Mouse (Mus musculus): Measurements from ENCODE around the gene Lnx2. TPM values are rescaled to one million over a fixed set of nuclear protein-coding genes. Genes with fewer than 3 reads are reported as not detected.

The Lnx2 gene
- polyA plus RNA-seq, 1 experiment from 2014 or later = 13.0 TPM

DNA sequence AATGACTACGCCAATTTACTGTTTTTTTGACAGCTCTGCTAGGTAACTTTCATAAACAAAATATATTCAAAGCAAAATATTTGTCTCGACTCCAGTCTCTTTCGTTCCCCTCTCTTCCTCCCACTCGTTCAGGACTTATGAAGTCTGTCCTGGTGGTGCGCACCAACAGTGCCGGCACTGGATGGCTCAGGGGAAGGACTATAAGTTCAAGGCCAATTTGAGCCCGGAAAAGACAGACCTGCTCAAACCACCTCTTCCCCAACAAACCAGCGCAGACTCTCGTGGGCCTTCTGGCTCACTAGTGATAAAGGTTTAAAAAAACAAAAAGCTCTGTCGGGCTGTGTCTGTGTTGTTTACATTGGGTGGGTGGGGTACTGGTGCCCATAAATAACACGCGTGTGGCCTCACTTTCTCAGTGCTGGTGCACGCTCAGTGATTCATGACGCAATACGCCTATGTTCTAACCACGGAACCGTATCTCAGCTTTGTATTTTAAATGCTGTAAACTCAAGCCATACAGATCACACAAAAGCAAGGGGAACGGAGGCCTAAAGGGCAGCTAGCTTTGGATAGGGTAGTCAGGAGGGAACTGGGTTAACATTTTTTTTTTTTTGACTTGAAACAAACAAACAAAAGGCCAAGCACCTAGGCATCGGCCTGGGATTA, 26.7 kb downstream of the Lnx2 start:
- no peaks in the 10 kb centered on the region for H3K9me3 ChIP-seq (ENCODE audit: control insufficient read depth, low read length)
- no peak overlapping the region for H3K4me2 ChIP-seq (ENCODE audit: low read length)
- no peak overlapping the region for H3K4me3 ChIP-seq (ENCODE audit: control insufficient read depth in 1 of 2, insufficient read depth in 1 of 2, low read depth in 1 of 2, low read length in 2 of 2)
- peaks cover 21 to 50% of the 10 kb centered on the region in 2 experiments for H3K4me1 ChIP-seq (ENCODE audit: control insufficient read depth in 2 of 2, insufficient read depth in 2 of 2, low read length in 2 of 2)
- no peak overlapping the region for H3K27ac ChIP-seq (replicated peaks in 1 of 2; ENCODE audit: control insufficient read depth in 1 of 2, insufficient read depth in 1 of 2, low read depth in 2 of 2, low read length in 2 of 2)
- 77% methylated on average over 19 of the region's 19 CpGs for WGBS
- no peaks in the 10 kb centered on the region for H3K27me3 ChIP-seq (ENCODE audit: control insufficient read depth, insufficient read depth, low read length)
- ATAC-seq (ENCODE audit: insufficient number of reproducible peaks, insufficient read depth, low FRiP score, low read depth) = no peak
- no peaks in the 10 kb centered on the region for H3K36me3 ChIP-seq (ENCODE audit: control insufficient read depth, insufficient read depth, low read length)
- no peak overlapping the region for H3K9ac ChIP-seq (ENCODE audit: low read length)

GRCm38 (mm10) chr5:147045929-147046328, 30.5 kb downstream of the Lnx2 start:
- WGBS = 60% methylated on average over 11 of the region's 11 CpGs
- ATAC-seq (ENCODE audit: insufficient number of reproducible peaks, insufficient read depth, low FRiP score, low read depth) = no peak

GRCm38 (mm10) chr5:147045311-147045710, 31.1 kb downstream of the Lnx2 start:
- peaks cover 6 to 24% of the 10 kb centered on the region in 2 experiments for H3K4me1 ChIP-seq (ENCODE audit: control insufficient read depth in 2 of 2, insufficient read depth in 2 of 2, low read length in 2 of 2)
- 65% methylated on average over 10 of the region's 11 CpGs for WGBS
- H3K4me2 ChIP-seq (ENCODE audit: low read length) = no peak overlapping the region
- peaks cover 18% of the 10 kb centered on the region for H3K36me3 ChIP-seq (ENCODE audit: control insufficient read depth, insufficient read depth, low read length)
- no peak for ATAC-seq (ENCODE audit: insufficient number of reproducible peaks, insufficient read depth, low FRiP score, low read depth)
- no peak overlapping the region for H3K4me3 ChIP-seq (ENCODE audit: control insufficient read depth in 1 of 2, insufficient read depth in 1 of 2, low read depth in 1 of 2, low read length in 2 of 2)
- no peak overlapping the region for H3K9ac ChIP-seq (ENCODE audit: low read length)
- no peaks in the 10 kb centered on the region for H3K27me3 ChIP-seq (ENCODE audit: control insufficient read depth, insufficient read depth, low read length)
- H3K9me3 ChIP-seq (ENCODE audit: control insufficient read depth, low read length) = no peaks in the 10 kb centered on the region
- no peak overlapping the region for H3K27ac ChIP-seq (replicated peaks in 1 of 2; ENCODE audit: control insufficient read depth in 1 of 2, insufficient read depth in 1 of 2, low read depth in 2 of 2, low read length in 2 of 2)

More at GRCm38 (mm10) chr5:147045929-147046328, 30.5 kb downstream of the Lnx2 start:
- H3K27ac ChIP-seq (replicated peaks in 1 of 2; ENCODE audit: control insufficient read depth in 1 of 2, insufficient read depth in 1 of 2, low read depth in 2 of 2, low read length in 2 of 2) = no peak overlapping the region
- no peak overlapping the region for H3K4me2 ChIP-seq (ENCODE audit: low read length)
- no peaks in the 10 kb centered on the region for H3K27me3 ChIP-seq (ENCODE audit: control insufficient read depth, insufficient read depth, low read length)
- no peak overlapping the region for H3K9ac ChIP-seq (ENCODE audit: low read length)
- peaks cover 6 to 26% of the 10 kb centered on the region in 2 experiments for H3K4me1 ChIP-seq (ENCODE audit: control insufficient read depth in 2 of 2, insufficient read depth in 2 of 2, low read length in 2 of 2)
- H3K9me3 ChIP-seq (ENCODE audit: control insufficient read depth, low read length) = no peaks in the 10 kb centered on the region
- H3K4me3 ChIP-seq (ENCODE audit: control insufficient read depth in 1 of 2, insufficient read depth in 1 of 2, low read depth in 1 of 2, low read length in 2 of 2) = no peak overlapping the region
- peaks cover 12% of the 10 kb centered on the region for H3K36me3 ChIP-seq (ENCODE audit: control insufficient read depth, insufficient read depth, low read length)

DNA sequence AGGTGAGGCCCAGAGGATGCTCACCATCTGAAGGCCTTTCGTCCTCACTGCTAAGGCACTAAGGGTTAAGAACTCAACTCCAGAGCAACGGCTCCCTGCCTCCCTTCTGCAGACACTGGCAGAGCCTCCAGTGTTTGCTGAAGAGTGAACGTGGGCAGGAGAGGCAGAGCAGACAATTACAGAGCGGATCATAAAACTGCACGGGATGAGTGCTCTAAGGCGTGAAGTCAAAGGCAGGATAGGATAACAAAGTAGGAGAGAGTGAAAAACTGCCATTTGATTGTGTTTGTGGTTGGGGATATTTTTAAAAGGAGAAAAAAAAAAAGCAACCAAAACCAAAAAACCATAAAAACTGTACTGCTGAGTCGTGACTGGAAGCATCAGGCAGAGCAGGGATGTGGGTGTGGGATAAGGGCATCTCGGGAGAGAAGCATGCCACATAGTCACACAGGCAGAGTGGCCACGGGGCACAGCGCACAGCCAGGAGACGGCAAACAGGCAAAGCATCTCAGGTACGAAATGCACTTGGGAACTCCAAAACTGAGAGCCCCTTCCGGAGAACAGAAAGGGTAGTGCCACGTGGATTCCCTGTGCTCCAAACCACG, 33.0 kb downstream of the Lnx2 start:
- ATAC-seq (ENCODE audit: insufficient number of reproducible peaks, insufficient read depth, low FRiP score, low read depth) = no peak
- H3K4me2 ChIP-seq (ENCODE audit: low read length) = no peak overlapping the region
- H3K9me3 ChIP-seq (ENCODE audit: control insufficient read depth, low read length) = no peaks in the 10 kb centered on the region
- no peaks in the 10 kb centered on the region for H3K27me3 ChIP-seq (ENCODE audit: control insufficient read depth, insufficient read depth, low read length)
- peaks cover 31% of the 10 kb centered on the region for H3K36me3 ChIP-seq (ENCODE audit: control insufficient read depth, insufficient read depth, low read length)
- H3K27ac ChIP-seq (replicated peaks in 1 of 2; ENCODE audit: control insufficient read depth in 1 of 2, insufficient read depth in 1 of 2, low read depth in 2 of 2, low read length in 2 of 2) = no peak overlapping the region
- no peak overlapping the region for H3K4me3 ChIP-seq (ENCODE audit: control insufficient read depth in 1 of 2, insufficient read depth in 1 of 2, low read depth in 1 of 2, low read length in 2 of 2)
- H3K4me1 ChIP-seq (ENCODE audit: control insufficient read depth in 2 of 2, insufficient read depth in 2 of 2, low read length in 2 of 2) = peaks cover 6 to 22% of the 10 kb centered on the region in 2 experiments; a peak in 3 of 4 replicates
- 81% methylated on average over 15 of the region's 15 CpGs for WGBS
- H3K9ac ChIP-seq (ENCODE audit: low read length) = no peak overlapping the region

DNA sequence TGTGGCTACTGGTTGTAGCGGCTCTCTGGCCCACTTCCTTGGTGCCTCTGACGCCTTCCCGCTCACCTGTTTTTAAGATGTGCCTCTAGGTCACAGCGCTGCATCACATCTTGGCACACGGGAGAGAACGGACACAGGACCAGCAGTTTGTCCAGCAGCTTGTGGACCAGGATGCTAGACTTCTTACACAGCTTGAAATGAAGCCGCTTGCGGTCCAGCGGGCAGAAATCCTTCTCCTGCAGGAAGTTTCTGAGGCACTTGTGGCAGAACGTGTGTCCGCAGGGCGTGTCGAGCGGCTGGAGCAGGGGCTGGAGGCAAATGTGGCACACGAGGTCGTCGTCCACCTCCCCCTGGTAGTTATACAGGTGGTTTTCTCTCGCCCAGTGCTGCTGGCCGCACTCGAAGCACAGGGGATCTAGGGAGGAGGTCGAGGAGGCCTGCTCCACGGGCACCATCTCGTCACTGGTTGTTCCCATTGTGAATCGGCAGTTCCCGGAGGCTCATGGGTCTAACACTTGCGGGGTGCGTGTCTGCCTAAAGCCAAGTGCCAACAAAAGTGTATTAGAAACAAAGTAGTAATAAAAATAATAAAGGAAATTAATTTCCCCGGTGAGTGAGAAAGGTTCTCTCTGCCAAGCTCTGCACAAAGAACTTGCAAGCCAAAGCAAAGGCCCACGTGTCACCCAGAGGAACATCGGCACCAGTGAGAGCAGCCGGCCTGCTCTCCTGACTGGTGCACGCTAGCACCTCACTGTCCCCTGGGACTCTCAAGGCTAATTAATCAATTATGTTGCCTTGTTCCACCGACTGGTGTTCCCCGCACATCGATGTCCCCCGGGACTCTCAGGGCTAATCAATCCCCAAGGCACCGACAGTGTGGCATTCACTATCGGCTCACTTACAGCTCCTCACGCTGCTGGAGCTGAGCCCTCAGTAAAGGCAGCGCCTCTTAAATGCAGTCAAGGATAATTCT, 34.1 kb downstream of the Lnx2 start:
- ATAC-seq (ENCODE audit: insufficient number of reproducible peaks, insufficient read depth, low FRiP score, low read depth) = no peak
- Histone ChIP-seq H3K4me1 (ENCODE audit: control insufficient read depth in 2 of 2, insufficient read depth in 2 of 2, low read length in 2 of 2) (peaks cover 13 to 29% of the 10 kb centered on the region in 2 experiments), H3K36me3 (ENCODE audit: control insufficient read depth, insufficient read depth, low read length) (peaks cover 31% of the 10 kb centered on the region), H3K4me3 (ENCODE audit: control insufficient read depth in 1 of 2, insufficient read depth in 1 of 2, low read depth in 1 of 2, low read length in 2 of 2) (no peak overlapping the region), H3K27me3 (ENCODE audit: control insufficient read depth, insufficient read depth, low read length) (no peaks in the 10 kb centered on the region), H3K27ac (replicated peaks in 1 of 2; ENCODE audit: control insufficient read depth in 1 of 2, insufficient read depth in 1 of 2, low read depth in 2 of 2, low read length in 2 of 2) (no peak overlapping the region), H3K9me3 (ENCODE audit: control insufficient read depth, low read length) (no peaks in the 10 kb centered on the region), H3K4me2 (ENCODE audit: low read length) (no peak overlapping the region), H3K9ac (ENCODE audit: low read length) (no peak overlapping the region)
- WGBS = 87% methylated on average over 40 of the region's 40 CpGs

GRCm38 (mm10) chr5:147039394-147039793, 37.0 kb downstream of the Lnx2 start:
- H3K4me1 ChIP-seq (ENCODE audit: control insufficient read depth in 2 of 2, insufficient read depth in 2 of 2, low read length in 2 of 2) = peaks cover 15 to 31% of the 10 kb centered on the region in 2 experiments
- H3K9ac ChIP-seq (ENCODE audit: low read length) = no peak overlapping the region
- 77% methylated on average over 5 of the region's 5 CpGs for WGBS
- no peak overlapping the region for H3K4me3 ChIP-seq (ENCODE audit: control insufficient read depth in 1 of 2, insufficient read depth in 1 of 2, low read depth in 1 of 2, low read length in 2 of 2)
- H3K27me3 ChIP-seq (ENCODE audit: control insufficient read depth, insufficient read depth, low read length) = no peaks in the 10 kb centered on the region
- no peak overlapping the region for H3K4me2 ChIP-seq (ENCODE audit: low read length)
- ATAC-seq (ENCODE audit: insufficient number of reproducible peaks, insufficient read depth, low FRiP score, low read depth) = no peak
- no peaks in the 10 kb centered on the region for H3K9me3 ChIP-seq (ENCODE audit: control insufficient read depth, low read length)
- H3K36me3 ChIP-seq (ENCODE audit: control insufficient read depth, insufficient read depth, low read length) = peaks cover 35% of the 10 kb centered on the region
- H3K27ac ChIP-seq (replicated peaks in 1 of 2; ENCODE audit: control insufficient read depth in 1 of 2, insufficient read depth in 1 of 2, low read depth in 2 of 2, low read length in 2 of 2) = no peak overlapping the region

- H3K9ac ChIP-seq (ENCODE audit: low read length) = no peak overlapping the region
- H3K4me3 ChIP-seq (ENCODE audit: control insufficient read depth in 1 of 2, insufficient read depth in 1 of 2, low read depth in 1 of 2, low read length in 2 of 2) = no peak overlapping the region
- no peaks in the 10 kb centered on the region for H3K9me3 ChIP-seq (ENCODE audit: control insufficient read depth, low read length)
- peaks cover 15 to 31% of the 10 kb centered on the region in 2 experiments for H3K4me1 ChIP-seq (ENCODE audit: control insufficient read depth in 2 of 2, insufficient read depth in 2 of 2, low read length in 2 of 2)
- no peak for ATAC-seq (ENCODE audit: insufficient number of reproducible peaks, insufficient read depth, low FRiP score, low read depth)
- no peaks in the 10 kb centered on the region for H3K27me3 ChIP-seq (ENCODE audit: control insufficient read depth, insufficient read depth, low read length)
- H3K27ac ChIP-seq (replicated peaks in 1 of 2; ENCODE audit: control insufficient read depth in 1 of 2, insufficient read depth in 1 of 2, low read depth in 2 of 2, low read length in 2 of 2) = no peak overlapping the region
- WGBS = 53% methylated on average over 3 of the region's 3 CpGs
- H3K4me2 ChIP-seq (ENCODE audit: low read length) = no peak overlapping the region
- H3K36me3 ChIP-seq (ENCODE audit: control insufficient read depth, insufficient read depth, low read length) = peaks cover 46% of the 10 kb centered on the region
These were observed 38.8 kb downstream of the Lnx2 start for GRCm38 (mm10) chr5:147037601-147038000.

All from heart, embryonic 14.5 days (tissue).